Mouse (Mus musculus): ENCODE results near the gene Rft1.

Rft1 gene

DNA sequence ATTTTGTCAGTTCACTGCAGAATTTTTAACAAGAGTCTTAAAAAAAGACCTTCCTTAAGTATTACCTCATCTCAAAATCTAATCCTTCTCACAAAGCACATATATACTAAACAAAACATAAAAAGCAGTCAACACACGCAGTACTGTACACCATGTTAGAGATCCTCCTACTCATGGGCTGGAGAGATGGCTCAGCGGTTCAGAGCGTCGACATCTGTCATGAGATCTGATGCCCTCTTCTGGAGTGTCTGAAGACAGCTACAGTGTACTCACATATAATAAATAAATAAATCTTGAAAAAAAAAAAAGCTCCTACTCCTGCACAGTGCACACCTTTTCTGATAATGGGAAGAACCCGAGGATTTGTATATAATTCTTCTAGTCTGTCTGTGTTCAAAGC is 68.2 kb downstream of the Rft1 start:
- no peak for DNase-seq (ENCODE audit: low spot score in 2 of 2)

DNA sequence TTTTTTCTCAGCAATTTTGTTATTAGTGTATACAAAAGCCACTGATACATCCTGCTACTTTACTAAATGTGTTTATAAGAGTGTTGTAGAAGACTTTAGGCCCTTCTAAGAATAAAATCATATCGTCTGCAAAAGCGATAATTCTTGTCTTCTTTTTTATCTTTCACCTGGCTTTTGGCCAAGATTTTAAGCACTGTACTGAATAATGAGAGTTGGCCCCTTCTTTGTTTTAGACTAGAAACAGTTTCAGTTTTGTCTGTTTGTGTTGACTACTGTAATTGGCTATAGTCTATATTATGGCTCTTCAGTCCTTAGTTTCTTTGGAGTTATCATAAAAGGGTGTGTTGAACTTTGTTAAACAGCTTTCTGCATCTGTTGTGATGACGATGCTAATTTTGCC is 77.7 kb downstream of the Rft1 start:
- DNase-seq (ENCODE audit: low spot score in 2 of 2), result no peak

DNA sequence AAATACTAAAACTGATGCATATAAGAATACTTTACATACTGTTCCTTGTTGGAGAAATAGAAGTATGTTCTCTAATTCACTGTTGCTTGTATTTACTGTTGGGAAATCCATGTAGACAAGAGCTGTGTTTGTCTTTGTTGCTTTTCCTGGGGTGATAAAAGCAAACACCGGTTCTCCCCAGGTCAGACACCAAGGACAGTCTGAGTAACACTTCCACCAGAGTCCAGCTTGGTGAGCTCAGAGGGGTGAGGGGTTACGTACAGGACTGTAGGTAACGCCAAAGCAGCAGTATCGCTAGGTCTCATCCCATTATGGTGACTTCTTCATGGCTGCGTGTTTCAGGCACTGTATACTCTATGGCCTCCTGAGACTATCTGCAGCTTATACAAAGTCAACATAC is 80.5 kb downstream of the Rft1 start:
- DNase-seq (ENCODE audit: low spot score in 2 of 2), result no peak

DNA sequence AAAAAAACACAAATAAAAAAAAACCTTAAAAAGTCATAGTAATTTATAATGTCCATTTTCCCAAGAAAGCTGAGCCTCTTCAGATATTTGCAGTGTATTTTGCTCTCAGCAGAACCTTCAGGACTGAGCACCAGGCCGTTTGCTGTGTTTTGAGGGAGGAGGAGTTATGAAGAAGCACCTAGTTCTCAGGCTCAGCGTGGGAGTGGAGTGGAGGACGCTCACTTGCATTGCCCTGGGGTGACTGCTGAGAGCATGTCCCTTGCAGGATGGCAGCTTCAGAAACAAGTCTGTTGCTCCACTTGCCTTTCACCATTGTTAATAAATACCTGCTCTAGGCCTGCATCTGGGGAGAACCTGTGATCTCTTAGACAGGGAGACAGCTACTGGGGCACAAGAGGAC is 81.7 kb downstream of the Rft1 start:
- no peak for DNase-seq (ENCODE audit: low spot score in 2 of 2)

DNA sequence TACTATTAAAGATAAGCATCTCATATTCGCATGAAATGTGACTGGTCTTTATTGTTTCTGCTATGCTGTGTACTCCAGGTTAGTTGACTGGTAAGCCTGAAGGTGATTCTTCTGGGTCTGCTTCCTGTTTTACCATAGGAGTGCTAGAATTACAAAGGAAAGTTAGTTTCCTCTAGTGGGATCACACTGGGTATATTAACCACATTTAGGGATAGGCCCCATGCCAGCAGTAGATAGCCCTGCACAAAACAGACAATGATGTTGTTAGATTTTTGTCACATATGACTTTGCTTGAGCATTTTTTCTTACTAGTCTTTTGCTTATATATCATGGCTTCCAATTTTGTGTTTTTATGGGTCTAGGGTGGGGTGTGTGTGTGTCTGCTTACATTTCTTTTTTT is 82.3 kb downstream of the Rft1 start:
- no peak for DNase-seq (ENCODE audit: low spot score in 2 of 2)
